In genomic region chr7:29155196-29155837, GRCm38 (mm10) we compare ENCODE assay signal across 7 mouse cellular contexts. TPM values are rescaled to one million over a fixed set of nuclear protein-coding genes. Genes with fewer than 3 reads are reported as not detected.
DNase-seq lines count a peak whose midpoint lies in the region; ATAC-seq lines count a peak whose summit lies in the region.

No protein-coding gene starts in this region.

- peak; percentile 89 for ATAC-seq in intestine, embryonic 16.5 days

- peak overlapping the region; percentile 88 for H3K4me2 ChIP-seq in intestine, embryonic 16.5 days (ENCODE audit: low read depth, low read length)

- H3K9ac ChIP-seq in intestine, embryonic 16.5 days (ENCODE audit: low read depth, low read length): peak overlapping the region; percentile 92

- H3K9me3 ChIP-seq in intestine, embryonic 16.5 days (ENCODE audit: control insufficient read depth, low read length): peaks cover 4% of the 10 kb centered on the region; the same call in 1 of the 2 replicates

- H3K27ac ChIP-seq in intestine, embryonic 16.5 days (ENCODE audit: low read length): peak overlapping the region; percentile 97

- intact Hi-C loops in gastrocnemius, postnatal 36 days (cut with DNase I): no loop called here
- intact Hi-C loops in left cerebral cortex, postnatal 25 days (cut with DNase I): loop anchor here (5.0 kb wide), 1 partner anchor 103 kb away; no protein-coding TSS in a partner anchor

- 7% methylated on average over 37 of the region's 37 CpGs for WGBS in intestine, embryonic 16.5 days

- H3K4me1 ChIP-seq in intestine, embryonic 16.5 days (ENCODE audit: control insufficient read depth, insufficient read depth, low read length): peaks cover 3% of the 10 kb centered on the region; the same call in 1 of the 2 replicates

- H3K36me3 ChIP-seq in intestine, embryonic 16.5 days (ENCODE audit: control insufficient read depth, insufficient read depth, low read length): peaks cover 10% of the 10 kb centered on the region

- peak; percentile 94 for DNase-seq in adrenal gland, postnatal 10 days
- peak; percentile 73 for DNase-seq in embryo, embryonic 11.5 days (ENCODE audit: low read depth, low spot score)
- peak; percentile 83 to 87 for DNase-seq in gastrocnemius, postnatal 36 days
- peak; percentile 89 to 94 for DNase-seq in left cerebral cortex, postnatal 25 days (ENCODE audit: low spot score in 2 of 2)
- DNase-seq in mesoderm, embryonic 11.5 days (ENCODE audit: low read depth, low spot score): peak; percentile 86
- peak; percentile 71 for DNase-seq in skeletal muscle tissue, adult 2 months (ENCODE audit: low read depth, low spot score)

- H3K4me3 ChIP-seq in intestine, embryonic 16.5 days (ENCODE audit: low read length): peak overlapping the region; percentile 92

- no peaks in the 10 kb centered on the region; the same call in 1 of the 2 replicates for H3K27me3 ChIP-seq in intestine, embryonic 16.5 days (replicated peaks; ENCODE audit: control insufficient read depth, insufficient read depth, low read length)

RNA-seq across cellular contexts. Expression of gene Fam98c, which starts 0.7 kb away (rescaled TPM):
- total RNA-seq in adrenal gland, postnatal 10 days (2021): 10 to 100 TPM; 12.9 to 17.3 TPM
- 10 to 100 TPM; 10.7 to 11.7 TPM for total RNA-seq in gastrocnemius, postnatal 36 days (2021)
- 52.5 and 56.8 TPM in 2 replicates for polyA plus RNA-seq in intestine, embryonic 16.5 days (2015; fragmentation: Nextera tagmentation; extraction: Ambion mirVana)
- total RNA-seq in left cerebral cortex, postnatal 25 days (2021): 10 to 100 TPM; 35.9 to 40.6 TPM

RNA-seq across cellular contexts. Expression of gene Ggn, which starts 14.7 kb away (rescaled TPM):
- total RNA-seq in adrenal gland, postnatal 10 days (2021): 1 to 10 TPM in 1 of 2 experiments, under 1 TPM in 1; 0.69 to 1.3 TPM
- total RNA-seq in gastrocnemius, postnatal 36 days (2021): under 1 TPM; 0.25 to 0.26 TPM
- polyA plus RNA-seq in intestine, embryonic 16.5 days (2015; fragmentation: Nextera tagmentation; extraction: Ambion mirVana): 0.48 and 0.82 TPM in 2 replicates
- total RNA-seq in left cerebral cortex, postnatal 25 days (2021): 1 to 10 TPM; 1.0 to 1.1 TPM

RNA-seq across cellular contexts. Expression of gene Spred3, which starts 14.9 kb away (rescaled TPM):
- 1 to 10 TPM; 4.8 to 9.6 TPM for total RNA-seq in adrenal gland, postnatal 10 days (2021)
- total RNA-seq in gastrocnemius, postnatal 36 days (2021): 1 to 10 TPM in 1 of 2 experiments, under 1 TPM in 1; 0.59 to 1.2 TPM
- polyA plus RNA-seq in intestine, embryonic 16.5 days (2015; fragmentation: Nextera tagmentation; extraction: Ambion mirVana): 1.1 and 1.7 TPM in 2 replicates
- total RNA-seq in left cerebral cortex, postnatal 25 days (2021): 10 to 100 TPM; 52.3 to 57.9 TPM

RNA-seq across cellular contexts. Expression of gene Rasgrp4, which starts 20.7 kb away (rescaled TPM):
- 1 to 10 TPM; 2.1 to 2.2 TPM for total RNA-seq in adrenal gland, postnatal 10 days (2021)
- total RNA-seq in gastrocnemius, postnatal 36 days (2021): under 1 TPM; 0.54 to 0.77 TPM
- 0.43 and 0.59 TPM in 2 replicates for polyA plus RNA-seq in intestine, embryonic 16.5 days (2015; fragmentation: Nextera tagmentation; extraction: Ambion mirVana)
- total RNA-seq in left cerebral cortex, postnatal 25 days (2021): 1 to 10 TPM; 1.1 to 1.8 TPM

RNA-seq across cellular contexts. Expression of gene Psmd8, which starts 25.2 kb away (rescaled TPM):
- 100 to 1,000 TPM; 214 to 221 TPM for total RNA-seq in adrenal gland, postnatal 10 days (2021)
- total RNA-seq in gastrocnemius, postnatal 36 days (2021): 100 to 1,000 TPM; 155 to 172 TPM
- 228 and 241 TPM in 2 replicates for polyA plus RNA-seq in intestine, embryonic 16.5 days (2015; fragmentation: Nextera tagmentation; extraction: Ambion mirVana)
- 100 to 1,000 TPM; 137 to 145 TPM for total RNA-seq in left cerebral cortex, postnatal 25 days (2021)

Comparison
In these comparisons a context has a peak if more than half of its experiments do, and no peak if none do; other contexts are left out.
1. Peak in every context shown above with its lines: DNase-seq, ATAC-seq, H3K4me3 ChIP-seq and H3K27ac ChIP-seq.
2. RNA of gene Spred3, which starts 14.9 kb away (total RNA-seq): 52.3 to 57.9 TPM in left cerebral cortex, postnatal 25 days; 4.8 to 9.6 TPM in adrenal gland, postnatal 10 days and 0.59 to 1.2 TPM in gastrocnemius, postnatal 36 days; every median in the first group is over 4 times any median in the second.